Mouse (Mus musculus) frontal cortex, postnatal 10 days (tissue): ENCODE data around the gene Flvcr2.

ENCODE experiments used
- DNase-seq, 2 experiments: peaks; one replicate each; pipeline ENCODE4 v3.0.0; 2022; ENCODE audit warnings: low spot score in 2 of 2, mixed read lengths in 1 of 2

Gene Flvcr2

GRCm38 (mm10) chr12:85729945-85730290 is 16.4 kb upstream of the Flvcr2 start:
- no peak for DNase-seq

- DNase-seq, result no peak
Measured at GRCm38 (mm10) chr12:85736203-85736602, 10.1 kb upstream of the Flvcr2 start.

- no peak for DNase-seq
Measured at GRCm38 (mm10) chr12:85736960-85737359, 9.4 kb upstream of the Flvcr2 start.

- DNase-seq, result no peak
Measured at GRCm38 (mm10) chr12:85746696-85747219, 419 bp downstream of the Flvcr2 start.

GRCm38 (mm10) chr12:85747343-85747742 is 1.0 kb downstream of the Flvcr2 start:
- no peak for DNase-seq

GRCm38 (mm10) chr12:85749861-85750260 is 3.5 kb downstream of the Flvcr2 start:
- no peak for DNase-seq

GRCm38 (mm10) chr12:85752116-85752515 is 5.8 kb downstream of the Flvcr2 start:
- DNase-seq, result no peak

GRCm38 (mm10) chr12:85753223-85753622 is 6.9 kb downstream of the Flvcr2 start:
- DNase-seq, result no peak

- no peak for DNase-seq
Measured at GRCm38 (mm10) chr12:85754611-85755265, 8.4 kb downstream of the Flvcr2 start.

- no peak for DNase-seq
Measured at GRCm38 (mm10) chr12:85756455-85756854, 10.1 kb downstream of the Flvcr2 start.

- DNase-seq, result no peak
Measured at GRCm38 (mm10) chr12:85757074-85757473, 10.7 kb downstream of the Flvcr2 start.

- no peak for DNase-seq
Measured at GRCm38 (mm10) chr12:85758741-85759140, 12.4 kb downstream of the Flvcr2 start.

- no peak for DNase-seq
Measured at GRCm38 (mm10) chr12:85761471-85761870, 15.1 kb downstream of the Flvcr2 start.

- DNase-seq, result no peak
Measured at GRCm38 (mm10) chr12:85764686-85765085, 18.3 kb downstream of the Flvcr2 start.

GRCm38 (mm10) chr12:85766287-85766686 is 19.9 kb downstream of the Flvcr2 start:
- DNase-seq, result no peak

GRCm38 (mm10) chr12:85767750-85768149 is 21.4 kb downstream of the Flvcr2 start:
- no peak for DNase-seq

- no peak for DNase-seq
Measured at GRCm38 (mm10) chr12:85771356-85771755, 25.0 kb downstream of the Flvcr2 start.

GRCm38 (mm10) chr12:85778962-85779361 is 32.6 kb downstream of the Flvcr2 start:
- no peak for DNase-seq

- DNase-seq, result no peak
Measured at GRCm38 (mm10) chr12:85779707-85780106, 33.4 kb downstream of the Flvcr2 start.

GRCm38 (mm10) chr12:85781606-85782005 is 35.3 kb downstream of the Flvcr2 start:
- no peak for DNase-seq

- DNase-seq, result no peak
Measured at GRCm38 (mm10) chr12:85784916-85785815, 38.8 kb downstream of the Flvcr2 start.

GRCm38 (mm10) chr12:85792158-85792557 is 45.8 kb downstream of the Flvcr2 start:
- DNase-seq, result no peak

- DNase-seq, result peak; percentile 34 to 44
Measured at GRCm38 (mm10) chr12:85792821-85793346, 46.5 kb downstream of the Flvcr2 start.
